7 mouse cellular contexts compared by ENCODE assay signal in the genomic region with DNA sequence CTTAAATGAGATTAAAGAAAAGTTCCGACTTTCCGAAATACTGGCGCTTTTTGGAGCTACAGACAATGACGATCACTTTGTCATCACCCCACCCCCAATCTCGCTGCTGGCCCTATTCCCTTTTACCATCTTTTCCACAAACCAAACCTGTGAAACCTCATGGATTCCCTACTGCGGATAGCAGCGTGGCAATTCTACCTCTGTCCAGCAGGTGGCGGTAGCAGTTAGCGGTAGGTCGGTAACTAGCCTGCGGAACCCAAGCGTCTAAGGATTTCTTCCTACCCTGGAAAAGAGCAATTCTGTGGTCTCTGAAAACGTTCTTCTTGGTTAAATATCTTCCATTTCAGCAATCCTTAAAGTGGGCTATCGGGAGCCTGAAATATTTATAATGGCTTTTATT. TPM values are rescaled to one million over a fixed set of nuclear protein-coding genes. Genes with fewer than 3 reads are reported as not detected.
DNase-seq lines count a peak whose midpoint lies in the region; ATAC-seq and TF ChIP-seq lines count a peak whose summit lies in the region.

No protein-coding gene starts in this region.

- TF ChIP-seq CTCF in G1E (IDR thresholded peaks at IDR 0.05; ENCODE audit: low read depth, low read length) = peak; percentile 79

- peaks cover 3% of the 10 kb centered on the region; the same call in 1 of the 2 replicates for H3K4me1 ChIP-seq in G1E (ENCODE audit: insufficient read depth, low read depth, low read length)

- peaks cover 28% of the 10 kb centered on the region for H3K27me3 ChIP-seq in G1E (ENCODE audit: insufficient read depth, low read length)

- ATAC-seq in G1E (ENCODE audit: extremely low read depth, insufficient number of reproducible peaks, low FRiP score, poor library complexity, severe bottlenecking) = no peak

- peak; percentile 93 for DNase-seq in CD4-positive, CD25-positive, alpha-beta regulatory T cell, adult 2 months (ENCODE audit: low read depth, low spot score)
- DNase-seq in G1E (ENCODE audit: low spot score) = peak; percentile 45
- DNase-seq in cerebellum, adult 11 months = peak; percentile 65
- DNase-seq in frontal cortex, adult 2 months (ENCODE audit: extremely low spot score in 1 of 2, low spot score in 1 of 2) = peak; percentile 19 to 83
- peak; percentile 67 for DNase-seq in kidney, adult 9 months
- peak; percentile 48 to 56 for DNase-seq in lung, adult 18-20 months
- peak; percentile 52 for DNase-seq in right cerebral cortex, postnatal 25 days

- no peak overlapping the region for H3K4me3 ChIP-seq in G1E (ENCODE audit: low read depth, low read length)

- no peaks in the 10 kb centered on the region for H3K9me3 ChIP-seq in G1E (replicated peaks)

- no peaks in the 10 kb centered on the region for H3K36me3 ChIP-seq in G1E (replicated peaks)

RNA-seq across cellular contexts. Expression of a gene that starts 15.7 kb away (rescaled TPM):
- total RNA-seq in G1E (2014; fragmentation: Nextera tagmentation) (not detected in 2 replicates), G1E (2017) (not detected in 2 replicates)
- polyA plus RNA-seq in G1E (2012) = 0.43 TPM in 1 of 2 replicates, not detected in the other
- 1.3 and 1.9 TPM in 2 replicates for polyA plus RNA-seq in frontal cortex, adult 2 months (2012; rRNA removed)

RNA-seq across cellular contexts. Expression of a gene that starts 29.2 kb away (rescaled TPM):
- total RNA-seq in G1E (2014; fragmentation: Nextera tagmentation) = 565 and 602 TPM in 2 replicates
- 76.2 and 98.8 TPM in 2 replicates for total RNA-seq in G1E (2017)
- polyA plus RNA-seq in G1E (2012) = 612 and 700 TPM in 2 replicates
- polyA plus RNA-seq in frontal cortex, adult 2 months (2012; rRNA removed) = 151 and 160 TPM in 2 replicates

RNA-seq across cellular contexts. Expression of a gene that starts 51.3 kb away (rescaled TPM):
- total RNA-seq in G1E (2014; fragmentation: Nextera tagmentation) = 10.6 and 13.2 TPM in 2 replicates
- total RNA-seq in G1E (2017) = 7.8 and 8.6 TPM in 2 replicates
- 20.1 and 26.2 TPM in 2 replicates for polyA plus RNA-seq in G1E (2012)
- 31.8 and 32.8 TPM in 2 replicates for polyA plus RNA-seq in frontal cortex, adult 2 months (2012; rRNA removed)
